Mouse (Mus musculus) 416B (cell line): ENCODE results near the gene Hemk1.
A peak's percentile ranks its signal among the peaks of the same experiment; 100 is the strongest.
"Not testable (repeated sequence)": the region's sequence is repeated elsewhere in the genome, so short reads cannot be mapped to it uniquely, and the experiment has no call there.

Source experiments
- DNase-seq: peaks from one replicate; pipeline ENCODE4 v3.0.0; 2011; ENCODE audit warnings: low read depth

Gene Hemk1

DNA sequence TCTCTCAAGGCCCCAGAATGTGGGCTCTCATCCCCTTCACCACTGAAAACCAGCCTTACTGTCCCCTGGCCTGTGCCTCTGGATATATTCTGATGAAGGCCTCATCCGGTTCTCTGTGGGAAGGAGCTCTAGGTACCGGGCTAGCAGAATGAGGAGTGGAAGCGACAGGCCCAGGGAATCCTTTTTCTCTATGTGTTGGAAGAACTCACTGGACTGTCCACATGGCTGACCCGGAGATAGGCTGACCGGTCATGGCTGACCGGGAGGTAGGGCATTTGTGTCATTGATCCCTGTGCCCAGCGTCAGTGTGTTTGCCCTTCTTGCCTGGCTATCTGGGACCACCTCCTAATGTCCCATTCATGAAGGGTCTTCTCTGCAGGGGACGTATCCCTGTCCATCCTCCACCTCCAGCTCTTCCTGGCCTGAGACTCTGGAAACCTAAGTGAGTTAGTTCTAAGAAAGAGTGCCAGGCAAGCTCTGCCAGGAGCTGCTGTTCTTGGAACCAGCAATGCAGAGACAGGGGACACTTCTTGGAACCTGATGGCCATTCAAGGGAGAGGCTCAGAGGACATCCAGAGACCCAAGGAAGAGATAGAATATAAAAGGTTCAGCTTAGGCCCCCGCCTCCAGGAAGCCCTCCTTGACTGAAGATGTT, 29.7 kb downstream of the Hemk1 start:
- no peak for DNase-seq

DNA sequence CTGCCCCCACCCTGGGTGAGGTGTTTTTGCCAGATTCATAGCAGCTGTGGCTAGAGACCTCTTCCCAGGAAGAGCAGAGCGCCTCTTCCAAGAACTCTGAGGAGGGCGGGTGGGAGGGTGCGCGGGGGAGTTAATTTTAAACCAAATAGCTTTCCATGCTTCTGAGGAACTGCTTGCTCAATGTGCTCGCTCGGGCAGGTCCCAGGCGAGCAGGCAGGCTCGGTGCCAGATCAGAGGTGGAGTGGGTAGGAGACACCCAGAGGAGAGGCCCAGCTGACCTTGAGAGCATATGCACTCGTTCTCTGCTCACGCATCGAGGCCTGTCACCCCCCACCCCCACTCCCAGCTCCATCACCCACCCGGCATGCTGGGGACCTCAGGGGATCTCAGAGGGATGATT, 30.3 kb downstream of the Hemk1 start:
- no peak for DNase-seq

DNA sequence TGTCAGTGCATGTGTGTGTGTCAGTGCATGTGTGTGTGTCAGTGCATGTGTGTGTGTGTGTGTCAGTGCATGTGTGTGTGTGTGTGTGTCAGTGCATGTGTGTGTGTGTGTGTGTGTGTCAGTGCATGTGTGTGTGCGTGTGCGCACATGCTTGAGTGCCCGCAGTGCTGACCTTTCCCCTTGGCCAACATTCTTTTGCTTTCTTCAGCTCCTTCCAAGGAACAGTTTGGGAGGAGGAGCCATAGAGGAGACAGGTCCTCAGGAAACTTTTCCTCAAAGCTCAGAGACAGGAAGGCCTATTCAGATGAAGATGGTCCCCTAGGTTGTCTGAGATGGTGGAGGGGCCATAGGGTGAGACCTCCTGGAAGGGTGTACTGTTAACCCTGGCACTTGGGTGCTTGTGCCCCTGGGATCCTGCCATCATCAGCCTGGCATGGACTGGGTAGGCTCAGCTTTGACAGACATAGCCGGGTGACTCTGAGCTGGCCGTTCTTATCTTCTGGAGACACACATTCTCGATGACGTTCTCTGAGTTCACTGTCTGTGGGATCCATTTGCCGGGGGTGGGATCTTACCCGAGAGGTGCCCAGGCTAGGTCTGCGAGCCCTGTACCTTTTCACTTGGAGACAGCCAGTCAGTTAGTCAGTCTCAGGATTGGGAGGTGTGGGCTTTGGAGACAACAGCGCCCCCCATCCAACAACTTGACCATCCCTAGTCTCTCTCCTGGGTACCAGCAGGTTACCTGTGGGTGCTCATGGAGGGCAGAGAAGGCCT, 30.9 kb downstream of the Hemk1 start:
- no peak for DNase-seq

DNA sequence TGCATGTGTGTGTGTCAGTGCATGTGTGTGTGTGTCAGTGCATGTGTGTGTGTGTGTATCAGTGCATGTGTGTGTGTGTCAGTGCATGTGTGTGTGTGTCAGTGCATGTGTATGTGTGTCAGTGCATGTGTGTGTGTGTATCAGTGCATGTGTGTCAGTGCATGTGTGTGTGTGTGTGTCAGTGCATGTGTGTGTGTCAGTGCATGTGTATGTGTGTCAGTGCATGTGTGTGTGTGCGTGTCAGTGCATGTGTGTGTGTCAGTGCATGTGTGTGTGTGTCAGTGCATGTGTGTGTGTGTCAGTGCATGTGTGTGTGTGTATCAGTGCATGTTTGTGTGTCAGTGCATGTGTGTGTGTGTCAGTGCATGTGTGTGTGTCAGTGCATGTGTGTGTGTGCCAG, 31.5 kb downstream of the Hemk1 start:
- not testable (repeated sequence) for DNase-seq

DNA sequence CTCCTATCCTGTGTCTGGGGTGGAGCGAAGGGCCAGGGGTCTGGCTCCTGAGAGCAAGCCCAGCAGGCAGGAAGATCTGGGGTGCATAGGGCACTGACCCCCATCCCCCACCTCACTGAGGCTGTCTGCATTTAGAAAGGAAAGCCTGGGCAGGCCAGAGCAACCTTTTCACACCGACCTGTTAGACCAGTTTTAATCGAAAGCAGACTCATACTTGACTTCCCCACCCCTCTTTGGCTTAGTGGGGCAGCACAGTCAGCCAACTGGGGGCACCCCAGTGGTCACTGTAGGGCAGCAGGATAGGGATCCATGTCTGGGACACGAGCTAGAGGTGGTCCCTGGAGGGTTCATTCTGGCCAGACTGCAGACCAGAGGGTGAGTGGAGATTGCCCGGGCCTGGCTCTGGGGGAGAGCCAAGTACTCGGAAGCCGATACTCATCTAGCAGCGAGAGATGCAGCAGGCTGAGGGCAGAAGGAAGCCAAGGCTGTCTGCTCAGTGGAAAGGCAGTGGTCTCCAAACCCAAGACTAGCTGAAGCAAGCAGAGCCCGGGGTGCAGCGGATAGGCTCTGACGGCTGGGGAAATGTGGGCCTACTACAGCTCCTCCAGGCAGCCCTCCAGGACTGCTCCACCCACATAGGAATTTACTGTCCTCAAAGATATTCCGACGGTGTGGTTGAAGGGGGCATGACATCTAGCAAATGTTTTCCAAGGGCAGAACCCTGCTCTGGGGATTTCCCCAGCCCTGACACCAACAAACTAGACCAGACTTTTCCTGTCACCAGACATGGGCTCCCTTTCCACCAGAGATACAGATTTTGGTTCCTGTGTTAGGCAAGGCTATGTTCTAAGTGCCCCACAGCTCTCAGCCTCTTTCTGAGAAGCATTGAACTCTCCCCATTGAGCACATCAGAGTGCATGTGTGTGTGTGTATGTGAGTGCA, 32.3 kb downstream of the Hemk1 start:
- DNase-seq, result peak; percentile 56

DNA sequence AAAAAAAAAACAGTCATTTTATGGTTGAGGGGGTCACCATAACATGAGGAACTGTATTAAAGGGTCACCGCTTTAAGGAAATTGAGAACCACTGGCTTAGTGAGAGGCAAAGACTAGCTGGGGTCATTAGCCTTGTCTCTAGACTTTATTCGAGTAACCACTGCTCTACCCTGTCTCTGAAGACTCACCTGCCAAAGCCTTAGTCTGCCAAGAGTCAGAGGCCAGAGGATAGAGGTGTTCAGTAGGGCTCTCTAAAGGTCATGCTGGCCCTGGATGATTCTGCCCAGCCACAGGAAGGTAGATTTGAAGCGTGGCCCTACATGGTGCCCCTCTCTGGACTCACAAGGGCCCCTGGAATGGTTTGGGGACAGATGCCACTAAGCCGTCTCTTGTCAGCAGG, 33.1 kb downstream of the Hemk1 start:
- DNase-seq, result no peak

DNA sequence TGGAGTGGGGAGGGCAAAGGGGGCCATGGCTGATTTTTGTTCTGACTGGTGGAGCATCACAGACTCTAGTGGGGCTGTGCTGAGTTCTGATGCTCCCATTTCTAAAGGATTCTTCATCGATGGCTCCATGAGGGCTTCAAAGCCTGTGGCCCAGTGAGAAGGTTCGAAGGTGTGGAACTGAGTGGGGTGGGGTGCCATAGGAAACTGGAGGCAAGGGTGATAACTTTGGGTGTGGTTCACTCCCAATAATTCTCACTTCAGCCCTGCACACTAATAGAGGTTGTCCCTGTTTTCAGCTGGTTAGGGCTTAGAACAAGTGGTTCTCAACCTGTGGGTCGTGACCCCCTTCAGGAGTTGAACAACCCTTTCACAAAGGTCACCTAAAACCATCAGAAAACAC, 33.8 kb downstream of the Hemk1 start:
- DNase-seq, result no peak

DNA sequence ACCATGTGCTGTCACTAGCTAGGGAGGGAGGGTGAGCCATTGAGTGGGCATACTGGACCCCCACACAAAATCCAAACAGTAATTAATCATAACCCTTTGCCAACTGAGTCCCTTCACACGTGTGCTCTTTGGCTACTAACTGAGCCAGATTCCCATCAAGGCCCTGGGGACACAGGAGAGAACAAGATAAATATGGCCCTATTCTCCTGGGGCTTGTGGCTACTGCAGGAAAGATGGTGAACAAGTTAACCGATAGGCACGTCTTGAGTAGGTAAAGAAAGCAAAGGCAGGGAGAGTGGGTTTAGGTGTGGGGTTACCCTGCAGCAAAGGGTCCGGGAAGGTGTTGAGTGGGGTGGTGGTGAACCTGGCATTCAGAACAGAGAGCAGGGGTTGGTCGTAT, 34.2 kb downstream of the Hemk1 start:
- DNase-seq, result no peak

DNA sequence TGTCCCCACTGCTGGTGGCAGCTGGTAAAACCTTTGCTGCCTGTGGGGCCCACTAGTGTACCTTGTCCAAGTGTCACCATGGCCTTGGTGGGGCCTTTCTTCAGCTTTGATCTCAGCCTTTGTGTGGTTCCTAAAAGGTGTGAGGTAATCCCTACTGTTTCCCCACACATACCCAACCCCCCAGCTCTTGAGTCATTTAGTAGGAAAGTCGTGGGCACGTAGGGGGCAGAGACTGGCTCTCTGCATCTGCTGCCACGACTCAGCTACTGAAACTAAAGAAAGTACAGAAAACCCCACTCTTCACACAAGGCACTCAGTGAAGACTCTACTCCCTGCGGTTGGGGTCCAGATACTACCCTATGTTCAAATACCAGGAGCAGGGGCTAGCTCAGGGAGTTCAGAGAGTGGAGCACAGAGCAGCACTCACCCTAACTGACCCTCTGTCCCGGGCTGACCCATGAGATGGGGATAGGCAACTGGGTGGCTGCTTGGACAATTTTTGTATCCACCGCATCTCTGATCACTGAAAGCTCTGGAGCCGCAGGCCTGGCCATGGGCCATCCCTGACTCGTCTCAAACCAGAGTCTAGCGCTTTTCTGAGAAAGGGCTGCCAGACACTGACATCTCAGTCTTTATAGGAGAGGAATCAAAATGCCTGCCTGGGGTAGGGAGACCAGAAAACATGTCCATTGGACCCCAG, 34.9 kb downstream of the Hemk1 start:
- DNase-seq, result peak; percentile 43

DNA sequence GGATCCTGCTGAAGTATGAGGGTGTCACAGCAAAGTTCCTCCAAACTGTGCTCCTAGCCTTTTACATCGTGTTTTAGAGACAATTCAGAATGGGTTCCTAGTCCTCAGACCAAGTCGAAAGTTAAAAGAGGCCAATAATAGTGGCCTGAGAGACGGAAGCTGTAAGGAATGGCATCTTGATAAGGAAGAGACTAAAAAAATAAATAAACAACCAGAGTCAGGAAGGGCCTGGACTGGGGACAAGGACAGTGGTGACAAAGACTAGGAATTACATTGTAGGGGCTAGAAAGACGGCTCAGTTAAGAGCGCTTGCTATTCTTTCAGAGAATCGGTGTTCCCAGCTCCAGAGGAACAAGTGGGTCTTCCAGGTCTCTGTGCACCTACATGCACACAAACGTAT, 35.6 kb downstream of the Hemk1 start:
- no peak for DNase-seq

DNA sequence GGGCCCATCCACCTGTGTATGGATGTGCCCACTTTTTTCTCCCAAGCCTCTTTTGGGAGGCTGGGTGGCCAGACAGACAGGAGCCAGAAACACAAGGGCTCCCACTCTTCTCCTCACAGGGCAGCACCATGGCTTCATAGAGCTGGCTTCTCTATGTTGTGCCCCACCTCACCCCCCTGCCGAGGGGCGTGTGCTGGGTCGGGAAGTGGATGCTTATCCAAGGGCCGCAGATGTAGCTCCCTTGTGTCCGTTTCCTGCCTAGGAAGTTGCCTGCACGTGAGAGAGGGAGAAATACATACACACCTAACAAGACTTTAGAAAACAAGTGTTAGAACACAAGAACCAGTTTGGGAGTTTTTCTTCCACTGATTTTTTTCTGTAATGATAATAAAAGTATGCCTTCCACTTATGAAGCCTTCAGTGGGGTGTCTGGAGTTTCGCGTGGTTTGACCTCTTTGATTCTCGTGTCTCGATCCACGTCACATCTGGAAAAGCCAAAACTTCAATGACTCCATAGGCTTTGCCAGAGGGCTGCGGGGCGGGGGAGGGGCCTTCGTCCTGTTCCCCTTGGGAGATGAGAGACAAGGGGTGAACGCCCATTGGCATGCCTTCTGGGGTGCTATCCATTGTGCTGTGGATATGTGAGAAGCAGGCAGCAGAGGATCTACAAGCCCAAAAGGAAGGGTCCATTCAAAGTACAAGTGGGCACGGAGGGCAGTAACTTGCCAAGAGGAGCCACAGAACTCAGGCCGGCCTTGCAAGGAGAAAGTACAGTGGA, 36.4 kb downstream of the Hemk1 start:
- DNase-seq, result no peak

DNA sequence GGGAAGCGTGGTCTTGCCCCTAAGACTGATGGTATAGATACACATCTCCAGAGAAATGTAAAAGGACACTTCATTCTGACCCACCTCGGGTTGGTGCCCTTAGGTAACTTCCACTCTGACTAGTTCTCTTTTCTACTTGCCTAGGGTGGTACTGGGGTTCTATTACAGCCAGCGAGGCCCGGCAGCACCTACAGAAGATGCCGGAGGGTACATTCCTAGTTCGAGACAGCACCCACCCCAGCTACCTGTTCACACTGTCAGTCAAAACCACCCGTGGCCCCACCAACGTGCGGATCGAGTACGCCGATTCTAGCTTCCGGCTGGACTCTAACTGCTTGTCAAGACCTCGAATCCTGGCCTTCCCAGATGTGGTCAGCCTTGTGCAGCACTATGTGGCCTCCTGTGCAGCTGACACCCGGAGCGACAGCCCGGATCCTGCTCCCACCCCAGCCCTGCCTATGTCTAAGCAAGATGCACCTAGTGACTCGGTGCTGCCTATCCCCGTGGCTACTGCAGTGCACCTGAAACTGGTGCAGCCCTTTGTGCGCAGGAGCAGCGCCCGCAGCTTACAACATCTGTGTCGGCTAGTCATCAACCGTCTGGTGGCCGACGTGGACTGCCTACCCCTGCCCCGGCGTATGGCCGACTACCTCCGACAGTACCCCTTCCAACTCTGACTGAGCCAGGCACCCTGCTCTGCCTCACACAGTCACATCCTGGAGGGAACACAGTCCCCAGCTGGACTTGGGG, 37.8 kb downstream of the Hemk1 start:
- DNase-seq, result no peak

DNA sequence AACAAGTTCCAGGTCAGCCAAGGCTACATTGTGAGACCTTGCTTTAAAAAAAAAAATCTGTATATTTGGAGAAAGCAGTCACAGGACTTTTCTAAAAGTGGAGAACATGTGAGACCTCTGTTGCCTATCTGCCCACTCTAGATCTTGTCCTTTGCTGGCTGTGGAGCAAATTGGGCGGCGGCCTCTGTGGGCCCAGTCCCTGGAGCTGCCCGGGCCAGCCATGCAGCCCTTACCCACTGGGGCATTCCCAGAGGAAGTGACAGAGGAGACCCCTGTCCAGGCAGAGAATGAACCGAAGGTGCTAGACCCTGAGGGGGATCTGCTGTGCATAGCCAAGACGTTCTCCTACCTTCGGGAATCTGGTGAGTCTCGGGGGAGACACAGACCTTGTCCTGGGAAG, 38.4 kb downstream of the Hemk1 start:
- no peak for DNase-seq

DNA sequence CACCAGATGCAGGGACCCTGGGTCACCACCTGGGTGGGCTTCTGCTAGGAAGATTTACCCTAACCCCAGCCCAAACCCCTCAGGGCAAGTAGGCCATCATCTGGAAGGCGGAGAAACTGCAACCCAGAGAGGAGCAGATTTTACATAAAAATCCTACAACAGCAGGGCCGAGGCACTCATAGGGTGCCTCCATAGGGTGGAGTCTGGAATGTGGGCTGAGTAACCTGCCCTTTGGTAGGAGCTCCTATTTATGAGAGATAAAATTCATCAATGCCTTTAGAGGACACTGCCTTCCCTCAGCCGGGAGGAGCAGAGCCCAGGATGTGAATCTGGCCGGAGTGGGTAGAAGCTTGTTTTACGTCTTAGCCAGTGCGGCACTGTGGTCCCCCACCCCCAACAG, 39.3 kb downstream of the Hemk1 start:
- no peak for DNase-seq

DNA sequence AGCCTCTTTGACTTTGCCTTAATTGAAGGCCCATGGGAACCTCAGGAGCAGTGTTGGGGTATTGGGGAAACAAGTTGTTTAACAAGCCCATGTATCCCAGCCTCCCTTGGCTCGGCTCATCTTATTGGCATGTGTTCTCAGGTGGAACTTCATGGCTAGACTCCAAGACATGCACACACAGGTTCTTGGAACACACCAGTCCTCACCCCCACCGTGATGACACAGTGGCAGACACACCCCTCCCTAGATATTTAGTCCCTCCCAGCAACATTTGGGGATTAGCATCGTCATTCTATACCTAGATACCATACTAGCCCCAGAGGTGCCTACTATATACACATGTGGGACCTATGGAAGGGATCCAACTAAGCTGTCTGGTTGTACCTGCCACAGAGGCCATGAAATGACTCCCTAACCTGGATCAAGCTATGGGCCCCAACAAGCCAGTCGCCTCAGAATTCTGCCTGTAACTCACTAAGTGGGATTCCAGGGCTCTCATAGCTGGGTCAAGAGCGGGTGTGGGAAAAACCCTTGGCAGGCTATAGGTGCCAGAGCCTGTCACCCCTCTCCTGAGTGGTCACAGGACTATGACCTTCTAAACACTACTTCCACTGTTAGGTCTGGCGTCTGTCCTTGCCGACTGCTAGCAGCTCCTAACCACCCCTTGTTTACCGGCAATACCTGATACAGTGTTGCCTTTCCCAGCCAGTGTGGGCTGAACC, 39.9 kb downstream of the Hemk1 start:
- DNase-seq, result no peak

DNA sequence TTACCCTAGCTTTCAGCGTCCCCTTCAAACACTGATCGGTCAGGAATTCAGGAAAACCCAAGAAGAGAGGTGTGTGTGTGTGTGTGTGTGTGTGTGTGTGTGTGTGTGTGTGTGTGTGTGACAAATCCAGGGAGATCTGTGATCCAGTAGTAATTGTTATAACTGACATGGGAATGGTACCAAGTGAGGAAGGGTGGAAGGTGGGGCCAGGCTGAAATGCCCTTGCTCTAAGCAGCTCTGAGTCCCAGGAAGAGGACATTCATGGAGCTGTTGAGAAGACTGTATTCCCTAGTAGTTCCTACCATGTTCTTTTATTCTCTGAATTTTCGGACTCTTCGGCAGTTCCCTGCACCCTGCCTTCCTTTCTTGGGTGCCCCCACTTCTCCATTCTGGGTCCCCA, 40.5 kb downstream of the Hemk1 start:
- DNase-seq, result no peak

DNA sequence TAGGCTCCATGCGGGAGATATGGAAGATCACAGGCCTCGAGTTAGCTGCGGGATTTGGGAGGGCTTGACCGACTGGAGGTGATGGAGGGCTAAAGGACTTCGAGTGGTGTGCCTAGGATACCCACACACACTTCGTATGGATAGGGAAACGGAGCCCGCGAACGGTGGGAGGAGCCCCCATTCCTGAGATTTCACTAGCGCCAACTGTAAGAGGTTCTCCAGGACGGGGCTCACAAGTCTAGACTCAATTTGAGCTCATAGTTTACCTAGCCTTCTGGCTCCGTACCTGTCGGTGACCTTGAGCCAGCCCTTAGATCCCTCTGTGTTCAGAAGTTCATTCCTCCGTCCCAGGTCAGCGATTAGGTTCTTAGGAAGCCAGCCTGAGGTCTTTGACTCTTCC, 41.1 kb downstream of the Hemk1 start:
- DNase-seq, result no peak

DNA sequence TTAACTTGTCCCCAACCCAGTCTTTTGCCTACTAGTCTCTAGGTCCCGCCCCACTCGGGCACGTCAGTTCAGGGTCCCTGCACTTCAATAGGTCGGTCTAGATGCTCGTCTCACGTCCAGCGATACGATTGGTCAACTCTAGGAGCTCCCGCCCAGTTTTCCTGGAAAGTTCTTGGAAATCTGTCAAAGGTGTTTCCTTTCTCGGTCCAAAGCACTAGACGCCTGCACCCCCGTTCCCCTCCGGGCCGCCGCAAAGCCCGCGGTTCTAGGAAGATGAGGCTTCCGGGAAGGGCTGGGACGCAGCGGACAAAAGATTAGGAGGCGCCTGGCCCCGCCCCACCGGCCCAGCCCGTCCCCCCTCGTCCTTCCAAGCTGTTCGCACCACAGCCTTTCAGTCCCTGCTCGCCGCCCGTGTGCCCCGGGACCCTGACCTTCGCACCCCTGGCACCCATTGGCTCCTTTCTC, 41.6 kb downstream of the Hemk1 start:
- DNase-seq, result peak; percentile 91

DNA sequence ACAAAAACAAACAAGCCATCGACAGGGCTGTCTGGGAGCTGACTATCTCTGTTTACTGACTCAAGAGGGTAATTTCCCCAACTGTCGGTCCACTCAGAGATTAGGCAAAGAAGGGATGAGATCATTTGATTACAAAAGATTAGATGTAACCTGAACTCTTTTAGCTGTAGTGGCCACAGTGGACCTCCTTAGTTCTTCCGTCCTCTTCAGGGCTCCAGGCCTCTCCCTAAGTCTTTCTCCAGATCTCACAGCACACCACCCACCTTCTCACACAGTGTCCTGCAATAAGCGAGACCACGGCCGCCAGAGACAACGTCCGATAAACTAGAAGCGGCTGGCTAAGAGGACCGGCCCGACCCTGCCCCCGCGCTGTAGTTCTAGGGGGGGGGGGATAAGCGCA, 42.1 kb downstream of the Hemk1 start:
- peak; percentile 81 for DNase-seq

DNA sequence AAGGTAGTCTGAATTCAATTTTAAA, 42.3 kb downstream of the Hemk1 start, which contains the start of gene Cish:
TSS of gene Cish (plus strand) at position 11 of the 25 bp plus-strand sequence.
- no peak for DNase-seq

DNA sequence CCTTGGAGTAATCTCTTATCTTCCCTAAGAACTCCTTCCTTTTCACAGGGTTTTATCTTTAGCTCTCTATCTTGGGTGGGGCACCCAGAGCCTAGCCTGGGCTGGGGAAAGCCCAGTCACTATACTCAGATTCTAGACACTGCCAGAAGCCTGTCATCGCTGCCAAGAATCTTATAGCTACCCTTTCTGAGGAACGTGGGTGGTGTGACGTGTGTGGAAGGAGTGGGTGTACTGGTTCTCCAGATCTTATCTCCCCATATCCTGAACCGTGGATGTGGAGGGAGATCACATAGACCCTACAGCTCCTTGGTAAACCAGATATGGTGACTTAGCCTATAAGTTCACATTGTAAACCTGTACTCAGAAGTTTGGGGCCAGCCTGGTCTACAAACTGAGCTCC, 42.5 kb downstream of the Hemk1 start:
- DNase-seq, result no peak
